Mouse (Mus musculus) thymus, postnatal 0 days (tissue): ENCODE data around the gene Srpk2. TPM values are rescaled to one million over a fixed set of nuclear protein-coding genes. Genes with fewer than 3 reads are reported as not detected.
"Not testable (repeated sequence)": the region's sequence is repeated elsewhere in the genome, so short reads cannot be mapped to it uniquely, and the experiment has no call there.

ENCODE experiments used
- DNase-seq: peaks from one replicate; pipeline ENCODE4 v3.0.0-alpha.2; 2015; ENCODE audit warnings: low spot score
- polyA plus RNA-seq: library from polyadenylated mRNA; unstranded; fragments of >200 nt; fragmentation: Nextera tagmentation; extraction: Ambion mirVana; gene quantifications from 2 replicates; pipeline ENCODE4 v1.2.1, GENCODE M21; 2015

Gene Srpk2
- polyA plus RNA-seq, 1 experiment from 2014 or later = 56.4 TPM

- peak; percentile 43 for DNase-seq
These were observed 9.5 kb downstream of the Srpk2 start for GRCm38 (mm10) chr5:23674829-23675498.

- DNase-seq = no peak
These were observed 12.3 kb downstream of the Srpk2 start for GRCm38 (mm10) chr5:23672136-23672535.

- DNase-seq = no peak
These were observed 13.5 kb downstream of the Srpk2 start for GRCm38 (mm10) chr5:23670880-23671279.

GRCm38 (mm10) chr5:23665906-23666305 lies 18.5 kb downstream of the Srpk2 start:
- DNase-seq = no peak

GRCm38 (mm10) chr5:23661191-23661590 lies 23.2 kb downstream of the Srpk2 start:
- no peak for DNase-seq

- DNase-seq = no peak
These were observed 26.4 kb downstream of the Srpk2 start for GRCm38 (mm10) chr5:23658017-23658416.

- no peak for DNase-seq
These were observed 27.8 kb downstream of the Srpk2 start for GRCm38 (mm10) chr5:23656590-23656989.

GRCm38 (mm10) chr5:23655030-23655429 lies 29.4 kb downstream of the Srpk2 start:
- no peak for DNase-seq

- DNase-seq = no peak
These were observed 32.1 kb downstream of the Srpk2 start for GRCm38 (mm10) chr5:23652326-23652725.

- DNase-seq = no peak
These were observed 32.6 kb downstream of the Srpk2 start for GRCm38 (mm10) chr5:23651786-23652185.

GRCm38 (mm10) chr5:23650504-23650903 lies 33.9 kb downstream of the Srpk2 start:
- no peak for DNase-seq

- DNase-seq = no peak
These were observed 35.2 kb downstream of the Srpk2 start for GRCm38 (mm10) chr5:23649246-23649645.

- peak; percentile 72 for DNase-seq
These were observed 38.7 kb downstream of the Srpk2 start for GRCm38 (mm10) chr5:23645671-23646070.

- DNase-seq = not testable (repeated sequence)
These were observed 45.2 kb downstream of the Srpk2 start for GRCm38 (mm10) chr5:23639193-23639592.

- no peak for DNase-seq
These were observed 46.4 kb downstream of the Srpk2 start for GRCm38 (mm10) chr5:23638023-23638422.

GRCm38 (mm10) chr5:23637337-23637736 lies 47.1 kb downstream of the Srpk2 start:
- peak; percentile 43 for DNase-seq

GRCm38 (mm10) chr5:23631490-23631889 lies 52.9 kb downstream of the Srpk2 start:
- peak; percentile 82 for DNase-seq

GRCm38 (mm10) chr5:23627221-23627620 lies 57.2 kb downstream of the Srpk2 start:
- DNase-seq = no peak

GRCm38 (mm10) chr5:23626173-23626572 lies 58.2 kb downstream of the Srpk2 start:
- no peak for DNase-seq

- DNase-seq = no peak
These were observed 63.8 kb downstream of the Srpk2 start for GRCm38 (mm10) chr5:23620621-23621020.

- no peak for DNase-seq
These were observed 65.8 kb downstream of the Srpk2 start for GRCm38 (mm10) chr5:23618656-23619055.

GRCm38 (mm10) chr5:23617104-23617415 lies 67.4 kb downstream of the Srpk2 start:
- DNase-seq = no peak

- peak; percentile 71 for DNase-seq
These were observed 67.9 kb downstream of the Srpk2 start for GRCm38 (mm10) chr5:23616270-23617103.
